In genomic region chr5:38886623-38887275, GRCm38 (mm10) we compare ENCODE assay signal across 29 mouse cellular contexts. TPM values are rescaled to one million over a fixed set of nuclear protein-coding genes. Genes with fewer than 3 reads are reported as not detected.
DNase-seq lines count a peak whose midpoint lies in the region; ATAC-seq lines count a peak whose summit lies in the region.
"Had no signal": no experiment of that assay in that cellular context is flagged by ENCODE, and none has a peak within 500 bp of the region (broad histone marks: within the 10 kb centered on the region; RNA-seq: fewer than 3 reads in every experiment).

No protein-coding gene starts in this region.

- WGBS in forebrain, embryonic 13.5 days = 74% methylated on average over 2 of the region's 2 CpGs
- 75% methylated on average over 2 of the region's 2 CpGs for WGBS in forebrain, embryonic 12.5 days
- WGBS in forebrain, embryonic 16.5 days = 44% methylated on average over 2 of the region's 2 CpGs

- no peaks in the 10 kb centered on the region for H3K27me3 ChIP-seq in forebrain, embryonic 13.5 days
- H3K27me3 ChIP-seq in forebrain, embryonic 12.5 days = no peaks in the 10 kb centered on the region
- H3K27me3 ChIP-seq in forebrain, embryonic 16.5 days (replicated peaks; ENCODE audit: control insufficient read depth, insufficient read depth, low read length) = no peaks in the 10 kb centered on the region
- H3K27me3 ChIP-seq: embryonic facial prominence, embryonic 15.5 days; heart, embryonic 12.5 days; hindbrain, embryonic 13.5 days; Patski had no signal

- H3K4me3 ChIP-seq in forebrain, embryonic 13.5 days = no peak overlapping the region
- H3K4me3 ChIP-seq in forebrain, embryonic 12.5 days (replicated peaks) = no peak overlapping the region
- H3K4me3 ChIP-seq in forebrain, embryonic 16.5 days (replicated peaks; ENCODE audit: low read length) = no peak overlapping the region
- H3K4me3 ChIP-seq: embryonic facial prominence, embryonic 10.5 days; embryonic facial prominence, embryonic 15.5 days; heart, embryonic 12.5 days; hindbrain, embryonic 13.5 days had no signal

- no peak overlapping the region for H3K9ac ChIP-seq in forebrain, embryonic 13.5 days
- H3K9ac ChIP-seq in forebrain, embryonic 12.5 days = no peak overlapping the region
- no peak overlapping the region for H3K9ac ChIP-seq in forebrain, embryonic 16.5 days (replicated peaks; ENCODE audit: low read depth, low read length)
- H3K9ac ChIP-seq: embryonic facial prominence, embryonic 15.5 days; heart, embryonic 12.5 days; hindbrain, embryonic 13.5 days; liver, embryonic 14.5 days had no signal

- peak; percentile 32 for DNase-seq in cerebellum, adult 11-12 months
- no peak for DNase-seq in cerebellum, adult 8-10 months
- DNase-seq in Muller cell, postnatal 12 days (ENCODE audit: inconsistent ontology term) = peak; percentile 69
- DNase-seq in urinary bladder, postnatal 14 days (ENCODE audit: low spot score) = no peak
- DNase-seq: adrenal gland, postnatal 10 days; gastrocnemius, postnatal 25 days; heart, adult 18-20 months; heart, postnatal 4 days; kidney, adult 8-10 months; layer of hippocampus, postnatal 36 days; liver; lung, adult 2 months; lung, postnatal 10 days; midbrain, embryonic 14.5 days; thymus, postnatal 4 days had no signal

- H3K9me3 ChIP-seq in forebrain, embryonic 13.5 days (replicated peaks) = no peaks in the 10 kb centered on the region
- H3K9me3 ChIP-seq in forebrain, embryonic 12.5 days = no peaks in the 10 kb centered on the region
- no peaks in the 10 kb centered on the region for H3K9me3 ChIP-seq in forebrain, embryonic 16.5 days (ENCODE audit: control insufficient read depth, low read length)
- H3K9me3 ChIP-seq: embryonic facial prominence, embryonic 10.5 days; embryonic facial prominence, embryonic 15.5 days; heart, embryonic 12.5 days; hindbrain, embryonic 13.5 days had no signal

- H3K27ac ChIP-seq in forebrain, embryonic 13.5 days = no peak overlapping the region
- no peak overlapping the region for H3K27ac ChIP-seq in forebrain, embryonic 12.5 days
- H3K27ac ChIP-seq in forebrain, embryonic 16.5 days (ENCODE audit: low read length) = peak overlapping the region; percentile 68
- H3K27ac ChIP-seq: embryonic facial prominence, embryonic 10.5 days; embryonic facial prominence, embryonic 15.5 days; hindbrain, embryonic 13.5 days; kidney, postnatal 0 days; liver, embryonic 14.5 days; macrophage had no signal

- H3K4me1 ChIP-seq in forebrain, embryonic 13.5 days = no peaks in the 10 kb centered on the region; the same call in 1 of the 2 replicates
- H3K4me1 ChIP-seq in forebrain, embryonic 12.5 days = no peaks in the 10 kb centered on the region
- peaks cover 5% of the 10 kb centered on the region for H3K4me1 ChIP-seq in forebrain, embryonic 16.5 days (replicated peaks; ENCODE audit: control insufficient read depth, insufficient read depth, low read length)
- H3K4me1 ChIP-seq: embryonic facial prominence, embryonic 10.5 days; heart, embryonic 12.5 days; hindbrain, embryonic 13.5 days had no signal

- ATAC-seq in forebrain, embryonic 13.5 days = peak; percentile 84
- ATAC-seq in forebrain, embryonic 12.5 days (ENCODE audit: low FRiP score) = no peak
- ATAC-seq in forebrain, embryonic 16.5 days = peak; percentile 87
- ATAC-seq: intestine, embryonic 16.5 days; Patski had no signal

- H3K4me2 ChIP-seq in forebrain, embryonic 13.5 days = no peak overlapping the region
- no peak overlapping the region for H3K4me2 ChIP-seq in forebrain, embryonic 12.5 days
- H3K4me2 ChIP-seq in forebrain, embryonic 16.5 days (ENCODE audit: low read length) = no peak overlapping the region
- H3K4me2 ChIP-seq: embryonic facial prominence, embryonic 15.5 days; heart, embryonic 12.5 days; hindbrain, embryonic 13.5 days had no signal

- no peaks in the 10 kb centered on the region for H3K36me3 ChIP-seq in forebrain, embryonic 13.5 days (ENCODE audit: poor library complexity, severe bottlenecking)
- H3K36me3 ChIP-seq in forebrain, embryonic 12.5 days (replicated peaks) = no peaks in the 10 kb centered on the region
- no peaks in the 10 kb centered on the region for H3K36me3 ChIP-seq in forebrain, embryonic 16.5 days (ENCODE audit: control insufficient read depth, insufficient read depth)
- H3K36me3 ChIP-seq: embryonic facial prominence, embryonic 10.5 days; embryonic facial prominence, embryonic 15.5 days; G1E; heart, embryonic 12.5 days; hindbrain, embryonic 13.5 days had no signal

RNA-seq across cellular contexts. Expression of gene Clnk, which starts 10.1 kb away (rescaled TPM):
- polyA plus RNA-seq in forebrain, embryonic 13.5 days (2015; fragmentation: Nextera tagmentation; extraction: Ambion mirVana) = 0.22 TPM in 1 of 2 replicates, not detected in the other
- polyA plus RNA-seq in forebrain, embryonic 12.5 days (2016; fragmentation: Nextera tagmentation; extraction: Ambion mirVana) = not detected in 2 replicates
- polyA plus RNA-seq in forebrain, embryonic 16.5 days (2015; fragmentation: Nextera tagmentation; extraction: Ambion mirVana) = 0.16 TPM in 1 of 2 replicates, not detected in the other
- polyA plus RNA-seq: G1E; heart, embryonic 12.5 days; heart, postnatal 0 days; kidney, postnatal 0 days; macrophage; Patski had no signal

Comparison
In these comparisons a context has a peak if more than half of its experiments do, and no peak if none do; other contexts are left out.
1. DNase-seq: peak in cerebellum, adult 11-12 months (single experiment) and Muller cell, postnatal 12 days (single experiment); none in cerebellum, adult 8-10 months (single experiment) and urinary bladder, postnatal 14 days (single experiment).